Mouse (Mus musculus) kidney, postnatal 0 days (tissue): Measurements from ENCODE around the gene Dysf. TPM values are rescaled to one million over a fixed set of nuclear protein-coding genes. Genes with fewer than 3 reads are reported as not detected.
"Not testable (repeated sequence)": the region's sequence is repeated elsewhere in the genome, so short reads cannot be mapped to it uniquely, and the experiment has no call there.

Source experiments
- ATAC-seq: fragments of 200-750 bp; cut with Nextera tagmentation; replicated peaks from 2 replicates; pipeline ENCODE4 v1.8.0; 2017; ENCODE audit warnings: low read depth, moderate number of reproducible peaks, moderate TSS enrichment, moderate library complexity; ENCODE audit not compliant: low FRiP score
- DNase-seq: peaks from one replicate; pipeline ENCODE4 v3.0.0-alpha.2; 2016; ENCODE audit warnings: low spot score
- H3K27ac ChIP-seq: fragments of 300-500 bp; sonication (generic); 2 replicates; pipeline ENCODE4 v1.5.1; 2014; ENCODE audit warnings: mild to moderate bottlenecking
- H3K27me3 ChIP-seq: fragments of 300-500 bp; sonication (generic); 2 replicates; pipeline ENCODE4 v1.6.1; 2014; ENCODE audit warnings: low read length, mixed read lengths; ENCODE audit not compliant: insufficient read depth
- H3K36me3 ChIP-seq: fragments of 300-500 bp; sonication (generic); 2 replicates; pipeline ENCODE4 v1.6.1; 2014; ENCODE audit warnings: low read length, mixed read lengths; ENCODE audit not compliant: insufficient read depth
- H3K4me1 ChIP-seq: fragments of 300-500 bp; sonication (generic); replicated peaks from 2 replicates; pipeline ENCODE4 v1.6.1; 2014; ENCODE audit warnings: antibody characterized with exemption, low read length, mixed read lengths; ENCODE audit not compliant: insufficient read depth
- H3K4me2 ChIP-seq: fragments of 300-500 bp; sonication (generic); 2 replicates; pipeline ENCODE4 v1.6.1; 2014; ENCODE audit warnings: mild to moderate bottlenecking, low read length, moderate library complexity, mixed read lengths
- H3K4me3 ChIP-seq: fragments of 300-500 bp; sonication (generic); replicated peaks from 2 replicates; pipeline ENCODE4 v1.5.1; 2014; ENCODE audit warnings: low read depth, low read length
- H3K9ac ChIP-seq: fragments of 300-500 bp; sonication (generic); 2 replicates; pipeline ENCODE4 v1.6.1; 2014; ENCODE audit warnings: low read depth, low read length
- H3K9me3 ChIP-seq: fragments of 300-500 bp; sonication (generic); replicated peaks from 2 replicates; pipeline ENCODE4 v1.6.1; 2016; ENCODE audit warnings: low read length, inconsistent platforms, mixed read lengths
- CTCF ChIP-seq: IDR thresholded peaks from 2 replicates; pipeline ENCODE4 v1.5.1; 2016; ENCODE audit warnings: antibody characterized with exemption, low read depth, mild to moderate bottlenecking, moderate library complexity
- WGBS: fragments of 180-500 bp; shearing (Covaris S2); extraction: QIAGEN DNeasy Blood & Tissue Kit; methylation state at CpG from one replicate; pipeline ENCODE4 v1.1.7; 2014; 5-methylcytosine and 5-hydroxymethylcytosine counted together
- polyA plus RNA-seq: library from polyadenylated mRNA; unstranded; fragments of >200 nt; fragmentation: Nextera tagmentation; extraction: Ambion mirVana; gene quantifications from 2 replicates; pipeline ENCODE4 v1.2.1, GENCODE M21; 2015

The Dysf gene
- polyA plus RNA-seq, 1 experiment from 2014 or later = 12.0 TPM

- Histone ChIP-seq H3K27me3 (no peaks in the 10 kb centered on the region), H3K4me3 (no peak overlapping the region), H3K9ac (no peak overlapping the region), H3K4me1 (peaks cover 30% of the 10 kb centered on the region), H3K9me3 (no peaks in the 10 kb centered on the region), H3K4me2 (peak overlapping the region; percentile 84; the same call in 1 of the 2 replicates), H3K27ac (no peak overlapping the region), H3K36me3 (no peaks in the 10 kb centered on the region)
- DNase-seq = peak; percentile 38
- ATAC-seq = peak; percentile 66
- no peak for TF ChIP-seq CTCF
- 33% methylated on average over 8 of the region's 8 CpGs for WGBS
These were observed 2.2 kb downstream of the Dysf start for GRCm38 (mm10) chr6:84010303-84011225.

- not testable (repeated sequence) for H3K27me3 ChIP-seq, H3K9me3 ChIP-seq, H3K27ac ChIP-seq, H3K4me3 ChIP-seq, H3K9ac ChIP-seq, H3K4me2 ChIP-seq, H3K36me3 ChIP-seq
- DNase-seq (peak; percentile 75), ATAC-seq (peak; percentile 40; the same call in 1 of the 2 replicates)
- 45% methylated on average over 4 of the region's 4 CpGs for WGBS
- peak; percentile 53; the same call in 1 of the 2 replicates for TF ChIP-seq CTCF
- H3K4me1 ChIP-seq = peaks cover 18% of the 10 kb centered on the region
These were observed 6.7 kb downstream of the Dysf start for GRCm38 (mm10) chr6:84014961-84015683.

GRCm38 (mm10) chr6:84016851-84017250 is 8.5 kb downstream of the Dysf start:
- Histone ChIP-seq H3K4me1 (0 out of 2 replicates have a peak, but pooled peaks cover 7% of the 10 kb centered on the region), H3K27me3 (no peaks in the 10 kb centered on the region), H3K36me3 (no peaks in the 10 kb centered on the region), H3K9me3 (no peaks in the 10 kb centered on the region), H3K27ac (no peak overlapping the region), H3K4me3 (no peak overlapping the region), H3K9ac (no peak overlapping the region), H3K4me2 (no peak overlapping the region)
- DNase-seq (no peak), ATAC-seq (no peak)
- WGBS = 86% methylated on average over 7 of the region's 7 CpGs
- no peak for TF ChIP-seq CTCF

- ATAC-seq (no peak), DNase-seq (no peak)
- H3K4me1 ChIP-seq = 0 out of 2 replicates have a peak, but pooled peaks cover 7% of the 10 kb centered on the region
- no peak overlapping the region for H3K9ac ChIP-seq
- no peak overlapping the region for H3K4me3 ChIP-seq
- no peaks in the 10 kb centered on the region for H3K9me3 ChIP-seq
- H3K27ac ChIP-seq = no peak overlapping the region
- 55% methylated on average over 3 of the region's 3 CpGs for WGBS
- H3K36me3 ChIP-seq = no peaks in the 10 kb centered on the region
- peak; percentile 39 for TF ChIP-seq CTCF
- no peaks in the 10 kb centered on the region for H3K27me3 ChIP-seq
- H3K4me2 ChIP-seq = no peak overlapping the region
These were observed 9.0 kb downstream of the Dysf start for GRCm38 (mm10) chr6:84017392-84017791.

- WGBS = 3% methylated on average over 28 of the region's 28 CpGs
- Histone ChIP-seq H3K4me2 (peak overlapping the region; percentile 69), H3K9ac (peak overlapping the region; percentile 46; the same call in 1 of the 2 replicates), H3K36me3 (no peaks in the 10 kb centered on the region), H3K4me1 (0 out of 2 replicates have a peak, but pooled peaks cover 7% of the 10 kb centered on the region), H3K27me3 (no peaks in the 10 kb centered on the region), H3K9me3 (no peaks in the 10 kb centered on the region), H3K4me3 (peak overlapping the region; percentile 36), H3K27ac (peak overlapping the region; percentile 65)
- peak; percentile 78 for DNase-seq
- ATAC-seq = peak; percentile 55
- TF ChIP-seq CTCF = 0 out of 2 replicates have a peak, but pooled peaks have one; percentile 6
These were observed 10.6 kb downstream of the Dysf start for GRCm38 (mm10) chr6:84018906-84019550.
